Mouse (Mus musculus) small intestine, adult 2 months (tissue): Measurements from ENCODE around the gene Gm42420.

Experiments used
- CTCF ChIP-seq: fragments of 200-500 bp; IDR thresholded peaks from 2 replicates; pipeline ENCODE4 v1.5.1; 2012; ENCODE audit warnings: low read depth, mild to moderate bottlenecking, control low read depth, inconsistent platforms, low read length, moderate library complexity, mixed read lengths; ENCODE audit not compliant: insufficient replicate concordance, insufficient read length; ENCODE audit errors: extremely low read depth
- POLR2A ChIP-seq: fragments of 200-500 bp; IDR thresholded peaks from 2 replicates; pipeline ENCODE4 v1.6.1; 2012; ENCODE audit warnings: low read depth, mild to moderate bottlenecking, control low read depth, inconsistent platforms, low read length, moderate library complexity

- no peak for TF ChIP-seq CTCF
- no peak for TF ChIP-seq POLR2A
Observed at GRCm38 (mm10) chr6:39538227-39538626, 47.3 kb upstream of the Gm42420 start.
